Mouse (Mus musculus) E14TG2a.4 (cell line): Measurements from ENCODE around the gene Oas3.

ENCODE experiments used
- CTCF ChIP-seq: conservative IDR thresholded peaks from 2 replicates; pipeline ENCODE4 v1.5.1; 2014; ENCODE audit warnings: low read length
- NANOG ChIP-seq: IDR thresholded peaks from 2 replicates; pipeline ENCODE4 v1.6.1; 2014; ENCODE audit warnings: borderline replicate concordance, low read length, mixed read lengths

DNA sequence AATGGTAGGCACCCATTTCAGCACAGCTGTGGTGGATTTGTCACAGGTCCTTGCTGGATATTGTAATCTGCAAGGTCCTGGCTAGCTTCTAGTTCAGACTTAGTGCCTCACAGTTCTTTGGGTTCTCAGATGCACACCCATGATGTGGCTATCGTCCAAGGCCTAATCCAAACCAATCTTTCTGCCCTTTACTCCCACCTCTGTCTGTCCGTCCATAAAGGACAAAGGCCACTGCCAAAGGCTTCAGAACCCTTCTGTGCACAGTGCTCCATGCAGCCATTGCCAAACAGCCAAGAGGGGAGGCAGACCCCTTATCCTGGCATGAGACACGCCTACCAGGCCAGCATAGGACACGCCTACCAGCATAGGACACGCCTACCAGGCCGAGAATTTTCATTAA is 31.7 kb upstream of the Oas3 start:
- TF ChIP-seq NANOG (no peak), CTCF (no peak)
